In genomic region chr19:3980309-3980708, GRCm38 (mm10) we compare ENCODE assay signal across 8 mouse cellular contexts. TPM values are rescaled to one million over a fixed set of nuclear protein-coding genes. Genes with fewer than 3 reads are reported as not detected.
DNase-seq lines count a peak whose midpoint lies in the region; ATAC-seq and TF ChIP-seq lines count a peak whose summit lies in the region.

No protein-coding gene starts in this region.

- peak; percentile 76 for DNase-seq in T-cell, adult 2 months (ENCODE audit: low spot score)
- DNase-seq in cerebellum, adult 9-10 months, result peak; percentile 91
- peak; percentile 46 to 65 for DNase-seq in frontal cortex, postnatal 10 days (ENCODE audit: low spot score in 2 of 2)
- DNase-seq in left cerebral cortex, adult 2 months (ENCODE audit: extremely low spot score in 1 of 2, low spot score in 2 of 2), result peak; percentile 68 to 71
- peak; percentile 77 for DNase-seq in right cerebral cortex, adult 18-20 months
- peak; percentile 58 to 77 for DNase-seq in urinary bladder, postnatal 36 days (ENCODE audit: low spot score in 2 of 2)

- H3K27ac ChIP-seq in left cerebral cortex, adult 2 months, result no peak overlapping the region

- H3K4me3 ChIP-seq in left cerebral cortex, adult 2 months, result no peak overlapping the region

- intact Hi-C loops in left cerebral cortex, adult 2 months (cut with DNase I), result loop anchor here (2.0 to 10.0 kb wide), 3 partner anchors 34 to 253 kb away; no protein-coding TSS in a partner anchor

- peak; percentile 50 for ATAC-seq in inflammation-experienced regulatory T-cells, adult 6 months
- peak; percentile 94 for ATAC-seq in megakaryocyte, adult 5-6 weeks (ENCODE audit: poor library complexity, severe bottlenecking)

- TF ChIP-seq CTCF in left cerebral cortex, adult 2 months (IDR thresholded peaks at IDR 0.05), result peak; percentile 87

RNA-seq across cellular contexts. Expression of gene Acy3, which starts 6.1 kb away (rescaled TPM):
- polyA plus RNA-seq in inflammation-experienced regulatory T-cells, adult 6 months (2017; shearing (Covaris generic)), result 1 to 10 TPM in 2 of 3 experiments, under 1 TPM in 1; 0.73 to 2.3 (median 2.2) TPM
- 1 to 10 TPM; 3.3 to 4.1 TPM for total RNA-seq in left cerebral cortex, adult 2 months (2021)
- 0.51 and 0.62 TPM in 2 replicates for total RNA-seq in megakaryocyte, adult 5-6 weeks (2015)
- total RNA-seq in megakaryocyte, adult 5-6 weeks (2017), result not detected in 2 replicates

RNA-seq across cellular contexts. Expression of gene Aldh3b2, which starts 8.2 kb away (rescaled TPM):
- polyA plus RNA-seq in inflammation-experienced regulatory T-cells, adult 6 months (2017; shearing (Covaris generic)), result not detected
- 1 to 10 TPM in 1 of 2 experiments, under 1 TPM in 1; 0.93 to 1.5 TPM for total RNA-seq in left cerebral cortex, adult 2 months (2021)
- total RNA-seq in megakaryocyte, adult 5-6 weeks (2015), result 0.18 and 2.2 TPM in 2 replicates
- 0.28 and 0.55 TPM in 2 replicates for total RNA-seq in megakaryocyte, adult 5-6 weeks (2017)

RNA-seq across cellular contexts. Expression of gene Tbx10, which starts 12.2 kb away (rescaled TPM):
- not detected for polyA plus RNA-seq in inflammation-experienced regulatory T-cells, adult 6 months (2017; shearing (Covaris generic))
- total RNA-seq in left cerebral cortex, adult 2 months (2021), result not detected
- total RNA-seq in megakaryocyte, adult 5-6 weeks (2015), result not detected in 2 replicates
- total RNA-seq in megakaryocyte, adult 5-6 weeks (2017), result not detected in 2 replicates

RNA-seq across cellular contexts. Expression of gene Nudt8, which starts 20.1 kb away (rescaled TPM):
- polyA plus RNA-seq in inflammation-experienced regulatory T-cells, adult 6 months (2017; shearing (Covaris generic)), result 10 to 100 TPM; 10.3 to 16.2 (median 15.9) TPM
- 10 to 100 TPM in 1 of 2 experiments, 1 to 10 TPM in 1; 8.3 to 10.2 TPM for total RNA-seq in left cerebral cortex, adult 2 months (2021)
- total RNA-seq in megakaryocyte, adult 5-6 weeks (2015), result 8.6 and 13.4 TPM in 2 replicates
- total RNA-seq in megakaryocyte, adult 5-6 weeks (2017), result 4.9 and 5.7 TPM in 2 replicates

RNA-seq across cellular contexts. Expression of gene Gm49405, which starts 20.1 kb away (rescaled TPM):
- under 1 TPM; 0.16 to 0.99 (median 0.44) TPM for polyA plus RNA-seq in inflammation-experienced regulatory T-cells, adult 6 months (2017; shearing (Covaris generic))
- 1 to 10 TPM; 1.8 TPM for total RNA-seq in left cerebral cortex, adult 2 months (2021)
- 0.45 TPM in 1 of 2 replicates, not detected in the other for total RNA-seq in megakaryocyte, adult 5-6 weeks (2015)
- total RNA-seq in megakaryocyte, adult 5-6 weeks (2017), result 0.28 and 1.2 TPM in 2 replicates
